Mouse (Mus musculus) embryonic fibroblast, embryonic 13.5 days (primary cell): ENCODE results near the gene Agap1.

Source experiments
- CTCF ChIP-seq: IDR thresholded peaks from 2 replicates; pipeline ENCODE4 v1.5.1; 2011; ENCODE audit warnings: mild to moderate bottlenecking, control low read depth, low read length, moderate library complexity, borderline replicate concordance; ENCODE audit not compliant: insufficient read depth
- POLR2A ChIP-seq: IDR thresholded peaks from 2 replicates; pipeline ENCODE4 v1.6.1; 2011; ENCODE audit warnings: low read depth, mild to moderate bottlenecking, control low read depth, low read length, moderate library complexity

DNA sequence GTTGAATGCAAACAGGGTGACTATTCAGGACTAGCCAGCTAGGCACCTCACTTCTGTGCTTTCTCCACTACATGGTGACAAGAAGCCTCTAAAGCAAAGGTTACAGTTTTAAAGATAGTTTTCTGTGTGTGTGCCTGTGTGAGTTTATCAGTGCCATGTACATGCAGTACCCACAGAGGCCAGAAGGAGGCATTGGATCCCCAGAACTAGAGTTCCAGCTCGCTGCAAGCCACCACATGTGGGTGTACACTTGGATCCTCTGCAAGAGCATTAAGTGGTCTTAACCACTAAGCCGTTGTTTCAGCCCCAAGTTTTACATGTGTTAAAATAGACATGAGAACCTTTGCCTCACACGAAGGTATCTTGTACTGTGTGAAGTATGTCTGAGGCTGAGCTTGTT, 219.1 kb downstream of the Agap1 start:
- TF ChIP-seq CTCF (no peak), POLR2A (no peak)
